Comparison of ENCODE assay signal across 18 mouse cellular contexts in the genomic region with DNA sequence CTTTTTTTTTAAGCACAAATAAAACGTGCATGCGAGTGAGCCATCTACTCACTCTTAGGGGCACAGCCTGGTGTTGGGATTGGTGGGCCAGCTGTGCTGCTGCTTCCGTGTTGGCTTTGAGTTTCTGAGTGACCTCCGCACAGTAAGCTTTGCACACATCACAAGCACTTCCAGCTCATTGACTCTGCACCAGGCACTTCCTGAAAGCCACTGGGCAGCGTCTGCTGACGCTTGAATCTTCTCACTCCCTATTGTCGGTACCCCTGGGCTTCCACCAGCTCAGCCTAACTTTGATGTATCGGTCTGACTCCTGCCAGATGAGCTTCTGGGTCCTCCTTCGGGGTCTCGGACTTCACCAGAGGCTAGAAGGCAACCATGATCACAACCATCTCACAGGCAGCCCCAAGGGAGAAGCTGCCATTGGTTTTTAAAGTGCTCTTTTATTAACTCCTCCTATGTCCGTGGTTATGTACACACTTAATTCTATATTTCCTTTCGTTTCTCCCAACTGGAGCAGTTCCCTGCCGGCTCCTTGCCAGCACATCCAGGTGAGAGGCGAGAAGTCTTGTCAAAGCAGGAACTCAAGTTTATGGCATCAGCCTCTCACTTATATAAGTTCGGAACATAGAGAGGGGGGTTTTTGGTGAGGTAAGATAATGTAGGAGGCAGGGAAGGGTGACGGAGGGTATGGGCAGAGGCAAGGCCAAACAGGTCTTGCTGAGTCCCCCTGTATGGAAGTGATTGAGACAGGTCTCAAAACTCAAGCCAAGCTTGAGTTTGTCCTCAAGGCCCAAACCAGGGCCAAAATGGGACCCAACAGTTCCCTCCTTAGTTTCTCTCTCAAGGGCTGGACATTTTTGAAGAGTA.
"Had no signal": no experiment of that assay in that cellular context is flagged by ENCODE, and none has a peak within 500 bp of the region (broad histone marks: within the 10 kb centered on the region; RNA-seq: fewer than 3 reads in every experiment).

No protein-coding gene starts in this region.

- H3K27ac ChIP-seq: kidney, postnatal 0 days; layer of hippocampus, adult 2 months; limb, embryonic 13.5 days; liver, embryonic 15.5 days; midbrain, embryonic 10.5 days; neural tube, embryonic 15.5 days had no signal

- H3K4me2 ChIP-seq: limb, embryonic 13.5 days; liver, embryonic 15.5 days; lung, embryonic 14.5 days; neural tube, embryonic 15.5 days had no signal

- H3K9ac ChIP-seq: limb, embryonic 13.5 days; liver, embryonic 15.5 days; lung, embryonic 14.5 days; neural tube, embryonic 15.5 days had no signal

- DNase-seq: kidney, adult 11 months; kidney, adult 9 months; kidney, postnatal 36 days; left cerebral cortex, postnatal 4 days; lung, embryonic 14.5 days; midbrain, embryonic 14.5 days; right cerebral cortex, adult 18-20 months; right cerebral cortex, postnatal 4 days; spleen, adult 18-20 months; thymus, adult 18-20 months; thymus, postnatal 14 days had no signal

- H3K4me3 ChIP-seq: layer of hippocampus, adult 2 months; limb, embryonic 13.5 days; liver, embryonic 15.5 days; midbrain, embryonic 10.5 days; myocyte; neural tube, embryonic 15.5 days had no signal

- H3K9me3 ChIP-seq: limb, embryonic 13.5 days; liver, embryonic 15.5 days; midbrain, embryonic 10.5 days; neural tube, embryonic 15.5 days had no signal

- H3K27me3 ChIP-seq: limb, embryonic 13.5 days; liver, embryonic 15.5 days; neural tube, embryonic 15.5 days had no signal

- H3K4me1 ChIP-seq: liver, embryonic 15.5 days; midbrain, embryonic 10.5 days; neural tube, embryonic 15.5 days had no signal
